Mouse (Mus musculus): ENCODE measurements around the gene Foxc2. TPM values are rescaled to one million over a fixed set of nuclear protein-coding genes. Genes with fewer than 3 reads are reported as not detected.

Foxc2 gene
- polyA plus RNA-seq (2014; fragmentation: Nextera tagmentation; extraction: Ambion mirVana), result 5.9 and 6.4 TPM in 2 replicates

DNA sequence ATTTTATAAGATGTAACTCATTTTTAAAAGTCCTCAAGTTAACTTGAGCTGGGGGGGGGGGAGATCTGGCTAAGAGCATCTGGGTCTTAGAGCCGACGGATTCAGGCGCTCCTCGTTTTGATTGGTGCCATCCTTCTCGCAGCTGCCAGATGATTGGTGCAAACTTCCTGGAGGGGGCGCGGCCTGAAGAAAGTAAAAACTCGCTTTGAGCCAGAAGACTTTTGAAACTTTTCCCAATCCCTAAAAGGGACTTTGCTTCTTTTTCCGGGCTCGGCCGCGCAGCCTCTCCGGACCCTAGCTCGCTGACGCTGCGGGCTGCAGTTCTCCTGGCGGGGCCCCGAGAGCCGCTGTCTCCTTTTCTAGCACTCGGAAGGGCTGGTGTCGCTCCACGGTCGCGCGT, at the start of gene Foxc2:
Gene Foxc2, plus strand, starts transcription at position 224 of the 400 bp plus-strand sequence.
- 0 out of 2 replicates have a peak, but pooled peaks cover 4% of the 10 kb centered on the region for H3K9me3 ChIP-seq (ENCODE audit: control insufficient read depth, low read length)
- whole genome bisulfite sequencing, result 0% methylated on average over 25 of the region's 25 CpGs
- peaks cover 4 to 5% of the 10 kb centered on the region in 2 experiments; a peak in 2 of 4 replicates for H3K4me1 ChIP-seq (ENCODE audit: control insufficient read depth in 2 of 2, insufficient read depth in 2 of 2, low read length in 2 of 2)
- no peaks in the 10 kb centered on the region; the same call in 1 of the 2 replicates for H3K36me3 ChIP-seq (ENCODE audit: control insufficient read depth, insufficient read depth, low read length)
- peak; percentile 51; the same call in 1 of the 2 replicates for ATAC-seq (ENCODE audit: insufficient number of reproducible peaks, insufficient read depth, low FRiP score, low read depth)
- peak within 1 kb of the TSS; percentile 71 for H3K9ac ChIP-seq (ENCODE audit: low read length)
- peaks cover 65% of the 10 kb centered on the region for H3K27me3 ChIP-seq (ENCODE audit: control insufficient read depth, insufficient read depth, low read length)
- peak within 1 kb of the TSS; percentile 50 to 70 for H3K4me3 ChIP-seq (ENCODE audit: control insufficient read depth in 1 of 2, insufficient read depth in 1 of 2, low read depth in 1 of 2, low read length in 2 of 2)
- H3K27ac ChIP-seq (replicated peaks in 1 of 2; ENCODE audit: control insufficient read depth in 1 of 2, insufficient read depth in 1 of 2, low read depth in 2 of 2, low read length in 2 of 2), result peak within 1 kb of the TSS; percentile 82 to 89
- H3K4me2 ChIP-seq (ENCODE audit: low read length), result peak within 1 kb of the TSS; percentile 78

DNA sequence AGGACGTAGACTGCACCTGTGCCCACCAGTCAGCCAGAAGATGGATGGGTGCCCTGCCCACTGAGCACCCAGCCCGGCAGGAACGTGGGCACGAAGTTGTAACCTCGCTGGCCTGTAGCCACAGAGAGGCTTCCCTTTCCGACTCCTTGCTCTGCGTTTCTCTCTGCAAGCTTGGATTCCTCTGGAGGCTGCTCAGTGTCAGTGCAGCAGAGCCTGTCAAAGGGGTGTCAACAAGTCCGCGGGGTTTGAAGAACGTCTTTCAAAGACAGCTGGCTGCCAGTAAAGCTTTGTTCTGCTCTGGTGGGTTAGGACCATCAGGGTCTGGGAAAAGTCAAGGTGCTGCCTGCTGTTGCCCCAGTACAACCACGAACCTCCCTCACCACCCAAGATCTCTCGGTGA, 44.5 kb upstream of the Foxc2 start:
- H3K4me2 ChIP-seq (ENCODE audit: low read length), result no peak overlapping the region
- no peak for ATAC-seq (ENCODE audit: insufficient number of reproducible peaks, insufficient read depth, low FRiP score, low read depth)
- no peak overlapping the region for H3K9ac ChIP-seq (ENCODE audit: low read length)
- peaks cover 3 to 7% of the 10 kb centered on the region in 2 experiments; a peak in 2 of 4 replicates for H3K4me1 ChIP-seq (ENCODE audit: control insufficient read depth in 2 of 2, insufficient read depth in 2 of 2, low read length in 2 of 2)
- H3K27me3 ChIP-seq (ENCODE audit: control insufficient read depth, insufficient read depth, low read length), result peaks cover 87% of the 10 kb centered on the region
- H3K27ac ChIP-seq (replicated peaks in 1 of 2; ENCODE audit: control insufficient read depth in 1 of 2, insufficient read depth in 1 of 2, low read depth in 2 of 2, low read length in 2 of 2), result no peak overlapping the region
- no peaks in the 10 kb centered on the region for H3K36me3 ChIP-seq (ENCODE audit: control insufficient read depth, insufficient read depth, low read length)
- no peaks in the 10 kb centered on the region for H3K9me3 ChIP-seq (ENCODE audit: control insufficient read depth, low read length)
- no peak overlapping the region for H3K4me3 ChIP-seq (ENCODE audit: control insufficient read depth in 1 of 2, insufficient read depth in 1 of 2, low read depth in 1 of 2, low read length in 2 of 2)
- WGBS, result 2% methylated on average over 12 of the region's 12 CpGs

DNA sequence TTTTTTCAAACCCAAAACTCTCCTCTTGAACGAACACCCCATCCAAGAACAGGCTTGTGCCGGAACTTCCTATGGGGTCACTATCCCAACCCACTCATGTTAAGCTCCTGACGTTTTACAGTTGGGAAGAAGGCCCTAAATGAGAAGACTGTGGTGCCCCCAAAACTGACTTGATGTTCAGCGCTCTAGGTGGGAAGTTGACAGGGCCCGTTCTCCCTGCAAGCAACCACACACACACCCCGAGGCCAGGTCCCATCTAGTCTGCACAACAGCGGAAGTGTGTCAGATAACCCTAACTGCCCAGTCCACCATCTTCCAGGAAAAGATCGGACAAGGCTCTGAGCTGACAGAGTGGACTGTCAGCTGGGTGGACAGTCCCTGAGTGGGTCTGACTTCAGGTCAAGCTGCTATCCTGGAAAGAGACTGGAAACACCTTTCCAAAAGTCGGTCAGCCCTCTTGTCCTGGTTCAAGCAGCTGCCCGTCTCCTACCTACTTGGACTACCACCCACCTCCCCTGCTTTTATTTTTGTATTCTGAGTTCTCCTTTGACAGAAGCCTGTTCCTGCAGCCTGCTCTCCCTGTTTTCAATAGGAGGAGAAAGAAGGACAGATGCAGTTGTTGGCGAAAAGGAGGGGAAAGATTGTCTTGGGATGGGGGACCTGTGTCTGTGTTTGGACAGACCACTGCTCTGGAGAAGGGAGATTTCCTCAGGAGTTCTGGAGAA, 43.4 kb upstream of the Foxc2 start:
- H3K4me1 ChIP-seq (ENCODE audit: control insufficient read depth in 2 of 2, insufficient read depth in 2 of 2, low read length in 2 of 2), result peaks cover 3 to 7% of the 10 kb centered on the region in 2 experiments; a peak in 2 of 4 replicates
- peaks cover 95% of the 10 kb centered on the region for H3K27me3 ChIP-seq (ENCODE audit: control insufficient read depth, insufficient read depth, low read length)
- WGBS, result 15% methylated on average over 11 of the region's 11 CpGs
- H3K36me3 ChIP-seq (ENCODE audit: control insufficient read depth, insufficient read depth, low read length), result no peaks in the 10 kb centered on the region
- H3K4me3 ChIP-seq (ENCODE audit: control insufficient read depth in 1 of 2, insufficient read depth in 1 of 2, low read depth in 1 of 2, low read length in 2 of 2), result no peak overlapping the region
- H3K9ac ChIP-seq (ENCODE audit: low read length), result no peak overlapping the region
- ATAC-seq (ENCODE audit: insufficient number of reproducible peaks, insufficient read depth, low FRiP score, low read depth), result no peak
- H3K9me3 ChIP-seq (ENCODE audit: control insufficient read depth, low read length), result no peaks in the 10 kb centered on the region
- no peak overlapping the region for H3K27ac ChIP-seq (replicated peaks in 1 of 2; ENCODE audit: control insufficient read depth in 1 of 2, insufficient read depth in 1 of 2, low read depth in 2 of 2, low read length in 2 of 2)
- no peak overlapping the region for H3K4me2 ChIP-seq (ENCODE audit: low read length)

DNA sequence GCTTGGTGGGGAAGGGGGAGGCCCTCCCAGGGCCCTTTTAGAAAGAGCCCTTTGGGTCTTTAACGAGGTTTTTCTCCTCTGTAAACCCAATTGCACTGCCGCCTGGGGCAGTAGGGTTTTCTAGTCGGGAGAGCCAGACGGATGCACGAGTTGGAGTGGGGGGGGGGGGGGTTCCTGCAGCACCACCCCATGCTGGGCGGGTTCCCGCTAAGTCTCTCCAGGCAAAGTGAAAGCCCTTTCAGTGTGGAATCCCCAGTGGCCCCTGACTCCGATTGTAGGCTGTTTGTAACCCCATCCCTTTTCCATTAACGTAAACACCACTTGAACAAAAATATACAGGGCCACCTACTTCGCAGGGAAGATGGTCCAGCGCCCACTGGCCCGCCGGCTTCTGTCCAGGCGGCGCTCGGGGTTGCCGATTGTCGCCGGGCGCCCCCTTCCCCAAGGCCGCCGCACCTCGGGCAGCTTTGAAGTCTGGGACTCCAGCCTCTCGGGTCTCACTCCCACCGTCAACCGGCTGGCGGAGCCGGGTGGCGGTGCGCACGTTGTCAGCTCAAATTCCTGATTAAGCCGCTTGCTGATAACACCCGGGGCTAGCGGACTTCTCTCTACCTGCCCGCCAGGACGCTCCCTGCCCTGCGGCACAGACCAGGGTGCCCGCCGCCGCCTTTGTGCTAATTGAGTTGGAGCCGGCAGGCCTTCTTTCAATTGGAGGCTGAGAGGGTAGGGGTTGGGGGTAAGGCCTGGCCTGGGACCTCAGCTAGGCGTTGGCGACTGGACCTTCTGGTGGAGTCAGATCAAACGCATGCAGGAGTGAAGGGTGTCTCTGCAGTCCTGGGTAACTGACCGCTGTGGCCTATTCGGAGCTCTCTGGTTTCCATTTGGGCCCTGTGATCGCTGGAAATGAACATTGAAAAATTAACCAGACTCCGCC, 42.5 kb upstream of the Foxc2 start:
- no peak for ATAC-seq (ENCODE audit: insufficient number of reproducible peaks, insufficient read depth, low FRiP score, low read depth)
- peak overlapping the region; percentile 8 to 21; a peak in 3 of 4 replicates for H3K4me3 ChIP-seq (ENCODE audit: control insufficient read depth in 1 of 2, insufficient read depth in 1 of 2, low read depth in 1 of 2, low read length in 2 of 2)
- H3K9ac ChIP-seq (ENCODE audit: low read length), result no peak overlapping the region
- H3K36me3 ChIP-seq (ENCODE audit: control insufficient read depth, insufficient read depth, low read length), result no peaks in the 10 kb centered on the region
- no peaks in the 10 kb centered on the region for H3K9me3 ChIP-seq (ENCODE audit: control insufficient read depth, low read length)
- H3K4me1 ChIP-seq (ENCODE audit: control insufficient read depth in 2 of 2, insufficient read depth in 2 of 2, low read length in 2 of 2), result peaks cover 3 to 7% of the 10 kb centered on the region in 2 experiments; a peak in 2 of 4 replicates
- H3K4me2 ChIP-seq (ENCODE audit: low read length), result peak overlapping the region; percentile 34
- WGBS, result 1% methylated on average over 47 of the region's 48 CpGs
- H3K27ac ChIP-seq (replicated peaks in 1 of 2; ENCODE audit: control insufficient read depth in 1 of 2, insufficient read depth in 1 of 2, low read depth in 2 of 2, low read length in 2 of 2), result no peak overlapping the region
- peaks cover 99% of the 10 kb centered on the region for H3K27me3 ChIP-seq (ENCODE audit: control insufficient read depth, insufficient read depth, low read length)

DNA sequence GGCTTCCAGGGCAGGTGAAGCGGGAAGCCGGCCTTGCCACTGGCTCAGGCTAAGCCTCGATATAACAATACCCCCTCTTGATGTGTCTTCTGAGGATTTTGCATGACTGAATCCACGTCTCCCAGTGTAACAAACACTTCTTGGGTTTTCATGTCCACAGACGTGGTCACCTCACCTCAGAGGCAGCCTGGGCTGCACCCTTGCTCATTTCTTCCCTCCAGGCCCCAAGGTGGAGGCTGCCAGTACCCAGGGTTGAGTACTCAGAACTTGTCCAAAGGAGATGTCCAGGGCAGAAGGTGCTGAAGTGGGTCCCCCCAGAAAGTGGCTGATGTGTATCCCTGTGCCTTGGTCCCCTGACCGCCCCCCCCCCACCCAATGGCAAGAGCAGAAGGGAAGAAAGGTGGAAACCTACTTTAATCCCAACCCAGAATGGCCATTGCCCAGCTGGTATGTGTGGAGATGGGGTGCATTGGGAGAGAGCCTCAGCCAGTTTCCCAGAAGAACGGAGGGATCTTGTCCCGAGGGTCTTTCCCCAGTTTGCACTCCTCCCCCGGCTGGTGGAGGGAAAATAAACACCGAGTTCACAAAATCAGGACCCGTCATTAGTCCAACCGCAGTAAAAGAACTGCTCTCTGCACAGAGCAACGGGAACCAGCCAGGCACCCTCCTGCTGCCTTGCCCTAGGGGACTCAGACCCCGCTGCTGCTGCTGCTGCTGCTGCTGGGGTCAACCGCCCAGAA, 41.7 kb upstream of the Foxc2 start:
- H3K4me3 ChIP-seq (ENCODE audit: control insufficient read depth in 1 of 2, insufficient read depth in 1 of 2, low read depth in 1 of 2, low read length in 2 of 2), result no peak overlapping the region
- peaks cover 99% of the 10 kb centered on the region for H3K27me3 ChIP-seq (ENCODE audit: control insufficient read depth, insufficient read depth, low read length)
- no peak overlapping the region for H3K4me2 ChIP-seq (ENCODE audit: low read length)
- no peaks in the 10 kb centered on the region for H3K36me3 ChIP-seq (ENCODE audit: control insufficient read depth, insufficient read depth, low read length)
- H3K9me3 ChIP-seq (ENCODE audit: control insufficient read depth, low read length), result no peaks in the 10 kb centered on the region
- ATAC-seq (ENCODE audit: insufficient number of reproducible peaks, insufficient read depth, low FRiP score, low read depth), result no peak
- no peak overlapping the region for H3K27ac ChIP-seq (replicated peaks in 1 of 2; ENCODE audit: control insufficient read depth in 1 of 2, insufficient read depth in 1 of 2, low read depth in 2 of 2, low read length in 2 of 2)
- WGBS, result 5% methylated on average over 15 of the region's 15 CpGs
- no peak overlapping the region for H3K9ac ChIP-seq (ENCODE audit: low read length)
- peaks cover 3 to 7% of the 10 kb centered on the region in 2 experiments; a peak in 2 of 4 replicates for H3K4me1 ChIP-seq (ENCODE audit: control insufficient read depth in 2 of 2, insufficient read depth in 2 of 2, low read length in 2 of 2)

DNA sequence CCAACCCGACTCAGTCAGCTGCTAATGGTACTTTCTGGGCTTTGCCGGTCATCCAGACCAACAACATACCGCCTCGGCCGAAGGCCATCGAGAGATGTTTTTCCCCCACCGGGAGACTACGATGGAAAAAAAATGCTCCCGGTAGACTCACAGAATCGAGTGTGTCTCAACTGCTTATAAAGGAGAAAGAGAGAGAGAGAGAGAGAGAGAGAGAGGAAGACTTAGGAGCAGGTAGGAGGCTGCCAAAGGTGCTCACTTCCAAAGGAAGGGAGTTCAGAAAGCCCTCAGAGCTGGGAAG, 41.2 kb upstream of the Foxc2 start:
- no peak overlapping the region for H3K4me2 ChIP-seq (ENCODE audit: low read length)
- H3K36me3 ChIP-seq (ENCODE audit: control insufficient read depth, insufficient read depth, low read length), result no peaks in the 10 kb centered on the region
- H3K4me3 ChIP-seq (ENCODE audit: control insufficient read depth in 1 of 2, insufficient read depth in 1 of 2, low read depth in 1 of 2, low read length in 2 of 2), result no peak overlapping the region
- H3K9me3 ChIP-seq (ENCODE audit: control insufficient read depth, low read length), result no peaks in the 10 kb centered on the region
- 2% methylated on average over 10 of the region's 10 CpGs for WGBS
- H3K4me1 ChIP-seq (ENCODE audit: control insufficient read depth in 2 of 2, insufficient read depth in 2 of 2, low read length in 2 of 2), result peaks cover 3 to 7% of the 10 kb centered on the region in 2 experiments; a peak in 2 of 4 replicates
- no peak overlapping the region for H3K9ac ChIP-seq (ENCODE audit: low read length)
- H3K27ac ChIP-seq (replicated peaks in 1 of 2; ENCODE audit: control insufficient read depth in 1 of 2, insufficient read depth in 1 of 2, low read depth in 2 of 2, low read length in 2 of 2), result no peak overlapping the region
- peaks cover 99% of the 10 kb centered on the region for H3K27me3 ChIP-seq (ENCODE audit: control insufficient read depth, insufficient read depth, low read length)
- no peak for ATAC-seq (ENCODE audit: insufficient number of reproducible peaks, insufficient read depth, low FRiP score, low read depth)

DNA sequence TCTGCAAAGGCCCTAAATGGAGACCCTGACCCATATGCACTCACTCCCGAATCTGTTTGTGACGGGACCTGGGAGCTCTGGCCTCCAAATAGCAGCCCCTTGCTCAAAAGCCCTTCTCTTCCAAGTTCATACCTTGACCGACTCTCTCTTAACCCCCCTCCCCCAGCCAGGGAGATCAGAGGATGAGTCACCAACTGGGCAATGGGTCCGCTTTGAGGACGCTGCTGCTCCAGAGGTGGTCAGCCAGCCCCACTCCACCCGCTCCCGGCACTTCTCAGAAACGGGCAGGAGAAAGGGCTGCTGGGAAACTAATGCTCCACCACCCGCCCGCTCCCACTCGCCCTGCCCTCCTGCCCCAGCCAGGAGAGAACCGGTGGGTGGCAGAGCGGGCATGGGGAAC, 40.0 kb upstream of the Foxc2 start:
- H3K27me3 ChIP-seq (ENCODE audit: control insufficient read depth, insufficient read depth, low read length), result peaks cover 99% of the 10 kb centered on the region
- no peak overlapping the region for H3K4me2 ChIP-seq (ENCODE audit: low read length)
- no peaks in the 10 kb centered on the region for H3K9me3 ChIP-seq (ENCODE audit: control insufficient read depth, low read length)
- no peak overlapping the region for H3K27ac ChIP-seq (replicated peaks in 1 of 2; ENCODE audit: control insufficient read depth in 1 of 2, insufficient read depth in 1 of 2, low read depth in 2 of 2, low read length in 2 of 2)
- no peak overlapping the region for H3K4me3 ChIP-seq (ENCODE audit: control insufficient read depth in 1 of 2, insufficient read depth in 1 of 2, low read depth in 1 of 2, low read length in 2 of 2)
- H3K36me3 ChIP-seq (ENCODE audit: control insufficient read depth, insufficient read depth, low read length), result no peaks in the 10 kb centered on the region
- WGBS, result 3% methylated on average over 13 of the region's 13 CpGs
- H3K9ac ChIP-seq (ENCODE audit: low read length), result no peak overlapping the region
- H3K4me1 ChIP-seq (ENCODE audit: control insufficient read depth in 2 of 2, insufficient read depth in 2 of 2, low read length in 2 of 2), result peaks cover 3 to 7% of the 10 kb centered on the region in 2 experiments; a peak in 2 of 4 replicates
- ATAC-seq (ENCODE audit: insufficient number of reproducible peaks, insufficient read depth, low FRiP score, low read depth), result no peak

Data from heart, embryonic 14.5 days (tissue).